Mouse (Mus musculus) stomach, embryonic 14.5 days (tissue): ENCODE data around the gene D7Ertd443e. TPM values are rescaled to one million over a fixed set of nuclear protein-coding genes. Genes with fewer than 3 reads are reported as not detected.

ENCODE experiments used
- ATAC-seq: fragments of 200-750 bp; cut with Nextera tagmentation; 2 replicates; pipeline ENCODE4 v1.8.0; 2017; ENCODE audit warnings: low read depth, moderate TSS enrichment; ENCODE audit not compliant: insufficient number of reproducible peaks, insufficient read depth, low FRiP score
- H3K27ac ChIP-seq: fragments of 300-500 bp; sonication (generic); 2 replicates; pipeline ENCODE4 v1.5.1; 2014; ENCODE audit warnings: mild to moderate bottlenecking, low read length, moderate library complexity, mixed read lengths
- H3K27me3 ChIP-seq: fragments of 300-500 bp; sonication (generic); 2 replicates; pipeline ENCODE4 v1.6.1; 2014; ENCODE audit warnings: low read length, control low read depth, mixed read lengths; ENCODE audit not compliant: control insufficient read depth, insufficient read depth
- H3K36me3 ChIP-seq: fragments of 300-500 bp; sonication (generic); 2 replicates; pipeline ENCODE4 v1.6.1; 2014; ENCODE audit warnings: mild to moderate bottlenecking, control low read depth, low read length, moderate library complexity, mixed read lengths; ENCODE audit not compliant: control insufficient read depth, insufficient read depth
- H3K4me1 ChIP-seq: fragments of 300-500 bp; sonication (generic); 2 replicates; pipeline ENCODE4 v1.6.1; 2014; ENCODE audit warnings: low read length, control low read depth, mixed read lengths; ENCODE audit not compliant: control insufficient read depth, insufficient read depth
- H3K4me2 ChIP-seq: fragments of 300-500 bp; sonication (generic); replicated peaks from 2 replicates; pipeline ENCODE4 v1.6.1; 2014; ENCODE audit warnings: low read depth, low read length, control low read depth
- H3K4me3 ChIP-seq: fragments of 300-500 bp; sonication (generic); 2 replicates; pipeline ENCODE4 v1.5.1; 2014; ENCODE audit warnings: low read depth, low read length, control low read depth
- H3K9ac ChIP-seq: fragments of 300-500 bp; sonication (generic); replicated peaks from 2 replicates; pipeline ENCODE4 v1.6.1; 2014; ENCODE audit warnings: low read depth, mild to moderate bottlenecking, control low read depth, low read length, moderate library complexity, mixed read lengths
- H3K9me3 ChIP-seq: fragments of 300-500 bp; sonication (generic); 2 replicates; pipeline ENCODE4 v1.6.1; 2016; ENCODE audit warnings: low read depth, low read length, control low read depth; ENCODE audit not compliant: control insufficient read depth
- WGBS: fragments of 180-500 bp; shearing (Covaris S2); extraction: QIAGEN DNeasy Blood & Tissue Kit; methylation state at CpG from one replicate; pipeline ENCODE4 v1.1.7; 2014; 5-methylcytosine and 5-hydroxymethylcytosine counted together
- polyA plus RNA-seq: library from polyadenylated mRNA; unstranded; fragments of >200 nt; fragmentation: Nextera tagmentation; extraction: Ambion mirVana; gene quantifications from 2 replicates; pipeline ENCODE4 v1.2.1, GENCODE M21; 2014

Gene D7Ertd443e
- polyA plus RNA-seq, 1 experiment from 2014 or later = 0.19 TPM

DNA sequence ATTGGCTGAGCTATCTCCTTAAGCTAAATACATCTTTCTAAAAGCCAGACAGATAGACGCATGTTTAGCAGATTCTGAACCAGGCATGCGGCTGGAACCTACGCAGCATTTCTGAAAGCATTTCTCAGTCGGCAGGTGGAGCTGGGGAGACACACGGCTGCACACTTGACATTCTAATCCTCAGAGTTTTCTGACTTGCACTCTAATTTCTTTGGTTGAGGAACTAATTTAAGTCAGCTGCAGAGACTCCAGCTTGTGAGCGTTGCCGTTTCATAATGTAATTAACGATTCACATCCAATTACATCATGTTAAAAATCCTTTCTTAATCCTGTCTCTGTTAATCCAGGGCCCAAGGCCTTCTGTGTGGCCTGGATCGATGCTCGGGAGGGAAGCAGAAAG, 64.5 kb downstream of the D7Ertd443e start:
- no peak overlapping the region for H3K4me2 ChIP-seq
- no peak overlapping the region for H3K4me3 ChIP-seq
- ATAC-seq = no peak
- WGBS = 63% methylated on average over 10 of the region's 10 CpGs
- no peaks in the 10 kb centered on the region for H3K27me3 ChIP-seq
- H3K4me1 ChIP-seq = no peaks in the 10 kb centered on the region
- H3K9me3 ChIP-seq = no peaks in the 10 kb centered on the region
- H3K36me3 ChIP-seq = no peaks in the 10 kb centered on the region
- no peak overlapping the region for H3K27ac ChIP-seq
- no peak overlapping the region for H3K9ac ChIP-seq

DNA sequence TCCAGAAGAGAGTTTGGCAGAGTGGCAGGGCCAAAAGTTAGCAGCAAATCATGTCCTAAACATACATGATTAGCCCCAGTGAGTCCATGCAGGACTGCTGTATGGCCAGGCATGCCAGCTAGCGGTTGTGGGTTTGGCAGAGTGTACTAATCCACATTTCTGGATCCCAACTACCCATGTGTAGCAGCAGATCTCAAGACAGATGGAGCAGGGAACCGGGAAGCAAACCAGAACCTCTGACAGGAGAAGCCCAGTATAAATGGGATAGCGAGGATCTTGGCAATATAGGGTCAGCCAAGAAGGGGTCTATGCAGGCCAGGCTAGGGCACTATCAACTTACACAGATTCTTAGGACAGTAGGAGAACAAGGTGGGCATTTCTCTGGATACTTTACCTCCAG, 83.4 kb downstream of the D7Ertd443e start:
- H3K9ac ChIP-seq = no peak overlapping the region
- no peaks in the 10 kb centered on the region for H3K9me3 ChIP-seq
- no peak overlapping the region for H3K4me3 ChIP-seq
- H3K4me1 ChIP-seq = no peaks in the 10 kb centered on the region
- no peak overlapping the region for H3K27ac ChIP-seq
- no peak for ATAC-seq
- H3K36me3 ChIP-seq = no peaks in the 10 kb centered on the region
- 89% methylated on average over 3 of the region's 3 CpGs for WGBS
- H3K4me2 ChIP-seq = no peak overlapping the region
- H3K27me3 ChIP-seq = no peaks in the 10 kb centered on the region

DNA sequence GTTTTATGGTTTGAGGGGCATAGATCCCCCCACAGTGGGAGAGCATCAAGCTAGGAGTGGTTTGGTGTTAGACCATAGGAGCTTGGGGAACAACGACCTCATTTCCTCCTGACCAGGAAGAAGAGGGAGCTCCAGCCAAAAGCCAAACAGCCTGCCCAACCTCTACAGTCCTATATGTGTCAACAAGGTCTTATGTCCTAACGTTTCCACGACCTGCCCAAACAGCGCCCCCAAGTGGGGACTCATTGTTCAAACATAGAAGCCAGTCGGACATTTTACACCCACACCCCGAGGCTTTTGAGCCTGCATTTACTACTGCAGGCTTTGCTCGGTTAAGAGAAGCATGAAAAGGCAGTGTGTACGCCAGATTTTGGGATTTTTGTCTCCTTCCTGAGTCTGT, 84.2 kb downstream of the D7Ertd443e start:
- WGBS = 50% methylated on average over 8 of the region's 8 CpGs
- no peaks in the 10 kb centered on the region for H3K9me3 ChIP-seq
- no peak overlapping the region for H3K9ac ChIP-seq
- no peak overlapping the region for H3K27ac ChIP-seq
- H3K4me2 ChIP-seq = no peak overlapping the region
- no peaks in the 10 kb centered on the region for H3K4me1 ChIP-seq
- no peak overlapping the region for H3K4me3 ChIP-seq
- no peaks in the 10 kb centered on the region for H3K27me3 ChIP-seq
- no peak for ATAC-seq
- H3K36me3 ChIP-seq = no peaks in the 10 kb centered on the region

DNA sequence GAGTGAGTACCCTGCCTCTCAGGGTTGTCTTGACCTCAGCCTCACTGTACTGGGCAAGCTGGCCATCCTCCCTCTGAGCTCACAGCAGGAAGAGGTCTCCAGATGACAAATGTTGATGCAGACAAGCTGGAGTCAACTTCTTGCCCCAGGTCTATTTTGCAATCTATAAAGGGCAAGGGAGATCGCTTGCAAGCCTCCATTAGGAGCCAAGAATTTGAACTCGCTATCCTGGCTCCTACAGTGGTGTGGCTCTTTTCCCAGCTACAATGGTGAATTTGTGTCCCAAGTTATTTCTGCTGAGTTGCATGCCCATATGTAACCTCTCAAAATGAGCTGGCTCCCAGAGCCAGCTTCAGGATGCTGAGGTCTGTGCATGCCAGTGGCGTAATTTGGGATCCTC, 92.7 kb downstream of the D7Ertd443e start:
- Histone ChIP-seq H3K4me1 (peaks cover 15% of the 10 kb centered on the region; the same call in 1 of the 2 replicates), H3K27ac (no peak overlapping the region), H3K27me3 (no peaks in the 10 kb centered on the region), H3K9me3 (peaks cover 3% of the 10 kb centered on the region; the same call in 1 of the 2 replicates), H3K4me2 (no peak overlapping the region), H3K9ac (no peak overlapping the region), H3K36me3 (no peaks in the 10 kb centered on the region), H3K4me3 (no peak overlapping the region)
- ATAC-seq = no peak
- WGBS = 67% methylated on average over 3 of the region's 3 CpGs

DNA sequence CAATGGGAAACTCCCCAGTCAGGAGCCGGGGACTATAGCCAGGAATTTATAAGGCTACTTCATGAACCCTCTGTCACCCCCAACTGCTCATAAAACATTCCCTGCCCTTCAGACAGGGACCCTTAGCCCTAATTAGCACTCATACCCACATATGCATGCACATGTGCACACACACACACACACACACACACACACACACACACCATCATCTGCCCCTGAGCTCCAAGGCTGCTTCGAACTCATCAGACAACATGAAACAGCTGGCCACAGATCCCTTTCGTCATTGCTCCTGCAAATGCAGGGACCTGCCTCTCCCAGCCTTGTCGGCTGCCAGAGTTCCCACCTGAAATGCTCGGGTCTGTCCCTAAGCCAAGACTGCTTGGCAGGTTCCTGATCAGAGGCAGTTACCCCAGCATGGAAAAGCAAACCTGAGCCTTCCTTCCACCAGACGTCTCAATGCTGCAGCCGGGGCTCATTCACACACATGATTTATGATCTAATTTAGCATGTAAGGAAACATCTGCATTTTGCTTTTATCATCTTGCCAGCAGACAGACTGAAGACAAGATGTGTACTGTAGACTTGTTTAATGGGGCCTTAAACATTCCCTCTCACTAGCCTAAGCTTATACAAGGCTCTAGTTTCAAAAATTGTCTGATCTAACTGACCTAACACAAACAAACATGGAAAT, 95.7 kb downstream of the D7Ertd443e start:
- 19% methylated on average over 7 of the region's 7 CpGs for WGBS
- Histone ChIP-seq H3K27me3 (no peaks in the 10 kb centered on the region), H3K9ac (no peak overlapping the region), H3K27ac (no peak overlapping the region), H3K4me1 (peaks cover 15% of the 10 kb centered on the region; the same call in 1 of the 2 replicates), H3K9me3 (peaks cover 3% of the 10 kb centered on the region; the same call in 1 of the 2 replicates), H3K4me2 (no peak overlapping the region), H3K36me3 (no peaks in the 10 kb centered on the region), H3K4me3 (no peak overlapping the region)
- ATAC-seq = peak; percentile 37; the same call in 1 of the 2 replicates

DNA sequence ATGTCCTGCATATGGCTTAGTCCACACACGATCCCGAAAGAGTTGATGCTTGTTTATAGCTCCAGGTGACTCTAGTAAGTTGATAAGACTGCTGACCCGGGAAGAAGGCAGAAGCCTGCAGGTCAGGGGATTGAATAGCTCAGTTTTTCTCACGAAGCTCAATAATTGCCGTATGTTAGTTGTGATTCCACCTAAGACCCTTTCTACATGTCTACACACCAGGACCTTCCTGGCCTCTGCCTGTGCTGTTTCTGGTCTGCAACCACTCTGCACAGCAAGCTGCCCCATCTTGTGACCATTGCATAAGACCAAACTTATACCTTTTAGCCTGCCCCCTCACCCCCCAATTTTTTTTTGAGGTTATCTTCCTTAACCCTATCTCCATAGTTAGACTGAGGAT, 96.3 kb downstream of the D7Ertd443e start:
- no peaks in the 10 kb centered on the region for H3K27me3 ChIP-seq
- H3K4me2 ChIP-seq = no peak overlapping the region
- H3K9ac ChIP-seq = no peak overlapping the region
- H3K36me3 ChIP-seq = no peaks in the 10 kb centered on the region
- no peak overlapping the region for H3K27ac ChIP-seq
- peaks cover 1% of the 10 kb centered on the region; the same call in 1 of the 2 replicates for H3K9me3 ChIP-seq
- WGBS = 78% methylated on average over 5 of the region's 5 CpGs
- ATAC-seq = no peak
- peaks cover 15% of the 10 kb centered on the region; the same call in 1 of the 2 replicates for H3K4me1 ChIP-seq
- H3K4me3 ChIP-seq = no peak overlapping the region

DNA sequence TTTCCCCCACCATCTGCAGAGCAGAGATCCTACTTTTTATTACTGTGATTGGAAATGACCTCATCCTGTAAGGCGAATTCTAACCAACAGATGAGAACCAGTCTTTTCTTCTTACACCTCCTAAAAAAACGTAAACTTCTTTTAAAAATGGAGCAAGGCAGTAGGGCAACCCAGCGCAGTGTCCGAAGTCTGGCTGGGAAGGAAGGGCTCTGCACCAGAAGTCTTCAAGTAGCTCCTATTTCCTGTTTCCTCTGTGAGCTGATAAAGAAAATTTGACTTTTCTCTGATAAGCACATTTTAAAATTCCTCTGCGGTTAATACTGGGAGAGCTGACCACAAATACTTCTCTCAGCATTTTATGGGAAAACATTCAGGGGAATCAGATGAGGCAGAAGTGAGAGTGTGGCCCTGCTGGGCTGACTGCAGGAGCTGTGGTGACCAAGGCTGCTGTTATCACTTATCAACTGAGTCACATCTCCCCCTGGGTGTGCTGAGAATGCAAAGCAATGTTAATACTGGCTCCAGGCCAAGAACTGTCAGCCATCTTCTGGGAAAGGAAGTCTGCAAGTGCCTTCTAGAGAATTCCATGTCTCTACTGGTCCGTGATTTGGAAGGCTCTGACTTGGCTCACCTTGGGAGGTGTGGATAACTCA, 97.8 kb downstream of the D7Ertd443e start:
- Histone ChIP-seq H3K27me3 (no peaks in the 10 kb centered on the region), H3K36me3 (no peaks in the 10 kb centered on the region)

DNA sequence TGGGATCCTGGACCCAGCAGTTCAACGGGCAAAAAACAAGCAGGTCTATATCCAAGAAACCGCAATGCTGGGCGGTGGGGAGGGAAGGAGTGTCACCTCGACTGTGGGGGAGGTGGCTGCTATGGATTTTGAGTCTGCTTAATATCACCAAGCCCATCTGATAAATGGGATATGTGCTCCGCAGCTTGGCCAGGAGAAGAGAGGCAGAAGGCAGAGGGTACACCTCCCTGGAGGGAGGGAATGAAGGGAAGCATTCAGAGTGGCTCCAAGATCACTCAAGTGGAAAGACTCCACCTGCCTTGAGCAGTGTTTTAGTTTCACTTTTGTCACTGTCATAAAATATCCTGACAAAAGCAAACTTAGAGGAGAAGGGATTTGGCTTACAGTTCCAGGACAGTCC, 112.5 kb downstream of the D7Ertd443e start:
- Histone ChIP-seq H3K9me3 (no peaks in the 10 kb centered on the region), H3K27ac (no peak overlapping the region), H3K27me3 (no peaks in the 10 kb centered on the region), H3K4me2 (no peak overlapping the region), H3K36me3 (no peaks in the 10 kb centered on the region), H3K9ac (no peak overlapping the region), H3K4me1 (no peaks in the 10 kb centered on the region), H3K4me3 (no peak overlapping the region)
- 71% methylated on average over 5 of the region's 5 CpGs for WGBS
- no peak for ATAC-seq

More for the DNA sequence above, 97.8 kb downstream of the D7Ertd443e start:
- no peak overlapping the region for H3K4me3 ChIP-seq
- H3K4me1 ChIP-seq = peaks cover 15% of the 10 kb centered on the region; the same call in 1 of the 2 replicates
- 67% methylated on average over 6 of the region's 6 CpGs for WGBS
- no peak for ATAC-seq
- H3K4me2 ChIP-seq = no peak overlapping the region
- no peak overlapping the region for H3K27ac ChIP-seq
- H3K9ac ChIP-seq = no peak overlapping the region
- no peaks in the 10 kb centered on the region for H3K9me3 ChIP-seq
